19 mouse cellular contexts compared by ENCODE assay signal in the genomic region with DNA sequence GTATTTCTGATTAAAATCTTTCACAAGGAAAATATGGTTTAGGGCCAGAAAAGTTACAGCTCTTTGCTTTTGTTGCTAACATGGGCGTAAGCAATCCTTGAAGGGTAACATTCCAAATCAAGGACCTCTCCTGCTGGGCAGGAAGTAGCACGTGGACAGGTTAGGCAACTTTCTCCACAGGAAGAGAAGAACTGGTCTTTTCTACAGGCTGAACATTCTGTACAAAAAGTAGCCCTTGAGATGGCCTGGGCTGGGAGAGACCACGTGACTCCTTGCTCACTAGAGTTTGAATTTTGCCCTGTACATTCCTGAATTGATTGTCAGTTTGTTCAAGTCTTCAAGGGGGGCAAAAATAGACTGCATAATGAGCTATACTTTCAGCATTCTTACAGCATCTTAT.
"Had no signal": no experiment of that assay in that cellular context is flagged by ENCODE, and none has a peak within 500 bp of the region (broad histone marks: within the 10 kb centered on the region; RNA-seq: fewer than 3 reads in every experiment).

No protein-coding gene starts in this region.

- H3K9ac ChIP-seq: liver, embryonic 12.5 days; liver, embryonic 14.5 days; lung, embryonic 14.5 days; midbrain, embryonic 13.5 days; midbrain, embryonic 15.5 days; neural tube, embryonic 12.5 days; stomach, embryonic 15.5 days had no signal

- H3K27ac ChIP-seq: liver, embryonic 12.5 days; liver, embryonic 14.5 days; macrophage; midbrain, embryonic 13.5 days; midbrain, embryonic 15.5 days; neural tube, embryonic 12.5 days; stomach, embryonic 15.5 days; stomach, postnatal 0 days had no signal

- H3K27me3 ChIP-seq: liver, embryonic 12.5 days; megakaryocyte, embryonic 14.5 days; midbrain, embryonic 13.5 days; midbrain, embryonic 15.5 days; neural tube, embryonic 12.5 days; stomach, embryonic 15.5 days had no signal

- H3K4me3 ChIP-seq: liver, embryonic 12.5 days; megakaryocyte, embryonic 14.5 days; midbrain, embryonic 13.5 days; midbrain, embryonic 15.5 days; neural tube, embryonic 12.5 days; stomach, embryonic 15.5 days had no signal

- H3K4me1 ChIP-seq: liver, embryonic 12.5 days; megakaryocyte, embryonic 14.5 days; midbrain, embryonic 13.5 days; midbrain, embryonic 15.5 days; neural tube, embryonic 12.5 days; stomach, embryonic 15.5 days had no signal

- H3K4me2 ChIP-seq: liver, embryonic 12.5 days; lung, embryonic 14.5 days; midbrain, embryonic 11.5 days; midbrain, embryonic 13.5 days; midbrain, embryonic 15.5 days; neural tube, embryonic 12.5 days; stomach, embryonic 15.5 days had no signal

- ATAC-seq: liver, embryonic 12.5 days; midbrain, embryonic 13.5 days; midbrain, embryonic 15.5 days had no signal

- H3K36me3 ChIP-seq: liver, embryonic 12.5 days; midbrain, embryonic 13.5 days; midbrain, embryonic 15.5 days; neural tube, embryonic 12.5 days; stomach, embryonic 15.5 days had no signal

- H3K9me3 ChIP-seq: liver, embryonic 12.5 days; megakaryocyte, embryonic 14.5 days; midbrain, embryonic 13.5 days; midbrain, embryonic 15.5 days; neural tube, embryonic 12.5 days; stomach, embryonic 15.5 days had no signal

- DNase-seq: lung, embryonic 14.5 days; retina, postnatal 1 day; right cerebral cortex, adult 18-20 months; right cerebral cortex, postnatal 25 days; right cerebral cortex, postnatal 4 days; spleen, adult 18-20 months; thymus, adult 2 months; thymus, postnatal 25 days; thymus, postnatal 4 days had no signal
